Mouse (Mus musculus): ENCODE measurements at regions not wholly inside any gene's neighbourhood (a gene's known extent, or its start where the extent isn't known, plus 50 kb on each side); places are given as distances from the start of the nearest gene placed in this dataset.
"Not testable (repeated sequence)": the region's sequence is repeated elsewhere in the genome, so short reads cannot be mapped to it uniquely, and the experiment has no call there.

DNA sequence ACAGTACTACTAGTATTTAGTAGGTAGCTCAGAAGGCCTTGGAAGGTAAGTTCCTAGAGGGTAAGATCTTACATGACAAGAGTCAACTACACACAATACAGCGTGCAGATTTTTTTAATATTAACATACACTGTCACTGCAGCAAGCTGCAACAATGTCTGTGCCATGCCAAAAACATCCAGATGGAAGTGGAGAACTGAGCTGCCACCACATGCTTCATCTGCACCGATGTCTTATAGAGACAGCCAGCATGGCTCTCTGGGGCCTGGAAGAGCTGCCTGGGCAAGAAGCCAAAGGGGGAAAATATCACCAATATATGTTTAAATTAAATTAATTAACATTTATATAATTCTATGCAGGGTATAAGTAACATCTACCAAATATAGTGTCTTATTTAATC is 795.3 kb downstream of the Cypt12 start:
- no peak for DNase-seq (ENCODE audit: low spot score)

DNA sequence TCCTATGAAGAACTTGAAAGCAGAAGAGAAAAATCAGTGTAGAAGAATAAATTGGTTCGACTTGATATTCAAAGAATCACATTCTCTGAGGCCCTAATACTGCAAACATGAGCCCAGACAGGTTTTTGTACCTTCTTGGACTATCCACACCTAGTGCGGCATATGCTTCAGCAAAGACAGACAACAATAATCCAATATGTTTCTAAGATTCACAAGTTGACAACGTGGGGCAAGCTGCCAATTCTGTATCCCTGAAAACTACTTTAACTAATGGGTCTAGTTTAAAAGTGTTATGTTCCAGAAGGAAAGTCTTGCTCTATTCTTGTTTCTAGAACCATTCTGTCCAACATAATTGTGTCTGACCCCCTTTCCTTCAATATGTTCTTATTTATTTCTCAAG is 796.0 kb downstream of the Cypt12 start:
- no peak for DNase-seq (ENCODE audit: low spot score)

DNA sequence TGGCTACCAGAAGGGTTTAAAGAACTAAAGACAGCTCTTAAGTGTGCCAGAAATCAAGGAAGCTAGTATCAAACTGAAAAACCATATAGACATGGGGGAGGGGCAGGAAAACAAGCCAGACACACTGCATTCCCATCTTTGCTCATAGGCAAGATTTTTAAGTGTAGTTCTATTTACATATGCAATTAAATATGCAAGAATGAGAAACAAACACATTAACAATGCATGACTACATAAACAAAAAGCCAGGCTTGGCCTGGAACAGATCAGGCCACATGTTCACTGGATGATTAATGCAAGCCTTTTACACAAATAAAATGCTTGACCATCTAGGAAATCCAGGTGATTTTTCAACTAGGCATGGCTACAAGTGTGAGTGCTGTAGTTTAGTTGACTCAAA is 798.0 kb downstream of the Cypt12 start:
- no peak for DNase-seq (ENCODE audit: low spot score)

DNA sequence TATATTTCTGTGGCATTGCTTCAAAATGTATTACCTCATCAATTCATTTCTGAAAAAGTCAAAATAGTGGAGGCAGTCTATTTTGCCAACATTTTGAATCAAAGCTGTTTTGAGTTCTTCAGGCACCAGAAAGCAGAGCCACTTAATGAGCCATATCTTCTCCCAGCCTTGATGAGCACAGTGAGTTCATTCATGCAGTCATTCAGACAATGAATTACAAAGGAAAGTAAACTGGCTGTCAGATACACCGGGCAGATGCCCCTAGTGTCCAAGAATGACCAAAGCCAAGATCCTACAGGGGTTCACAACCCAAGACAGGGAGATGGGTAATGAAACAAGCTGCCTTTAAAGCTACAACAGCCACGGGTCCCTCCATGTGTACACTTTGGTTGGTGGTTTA is 798.7 kb downstream of the Cypt12 start:
- DNase-seq (ENCODE audit: low spot score) = no peak

DNA sequence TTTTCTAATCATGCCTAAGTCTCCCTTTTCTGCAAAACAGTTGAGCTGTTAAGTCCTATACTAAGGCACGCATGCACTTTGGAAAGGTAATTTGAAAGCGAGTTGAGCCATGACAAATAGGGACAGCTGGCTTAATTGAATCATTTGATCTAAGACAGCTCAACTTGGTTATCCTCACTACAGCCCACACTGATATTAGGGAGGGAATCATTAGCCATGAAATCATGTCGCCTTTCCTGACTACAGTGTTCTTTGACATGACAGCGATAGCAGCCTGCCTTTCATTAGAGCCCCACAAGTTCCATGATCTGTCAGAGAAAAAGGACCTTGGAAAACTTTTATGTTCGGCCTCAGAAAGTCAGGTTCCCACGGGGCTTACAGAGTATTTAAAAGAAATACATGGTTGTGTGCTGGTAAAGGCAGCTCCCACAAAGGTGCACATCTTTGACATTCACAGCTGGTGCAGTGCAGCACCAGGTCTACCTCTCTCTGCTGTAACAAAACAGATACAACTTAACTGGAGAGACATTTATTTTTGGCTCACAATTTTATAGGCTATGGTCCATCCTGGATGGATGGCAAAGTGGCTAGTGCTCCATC is 803.5 kb downstream of the Cypt12 start:
- DNase-seq (ENCODE audit: low spot score) = no peak

DNA sequence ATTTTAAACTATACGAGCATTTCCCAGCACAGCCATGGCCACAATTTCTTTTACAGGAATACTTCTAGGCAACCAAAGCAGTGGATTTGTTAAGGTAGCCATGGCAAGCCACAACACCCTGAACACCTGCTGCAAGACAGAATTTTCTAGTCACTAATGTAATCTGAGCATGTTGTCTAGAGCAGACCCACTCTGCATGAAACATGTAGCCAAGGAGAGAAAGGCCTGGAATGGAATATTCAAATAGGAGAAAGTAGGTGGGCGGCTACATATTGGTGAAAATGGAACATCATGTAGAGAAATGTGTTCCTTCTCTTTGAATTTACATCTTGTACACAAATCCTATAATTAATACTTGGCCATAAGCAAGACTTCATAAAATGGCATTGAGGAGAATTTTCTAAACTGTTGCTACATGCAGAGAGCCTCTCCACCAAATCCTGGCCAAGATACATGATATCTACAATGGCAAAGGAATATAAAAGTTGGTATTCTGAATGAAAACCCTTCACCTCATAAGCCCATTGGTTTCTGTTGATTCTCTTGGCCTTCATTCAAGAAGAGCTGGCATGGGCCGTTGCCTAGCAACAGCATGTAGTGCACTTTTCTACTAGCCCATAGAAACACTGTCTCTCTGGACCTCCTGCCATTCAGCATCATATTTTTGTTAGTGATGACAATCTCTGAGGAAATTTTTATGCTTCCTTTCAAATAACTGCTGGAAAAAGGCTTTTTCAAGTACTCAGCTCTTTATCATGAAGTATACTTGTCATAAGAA is 816.3 kb downstream of the Cypt12 start:
- no peak for DNase-seq (ENCODE audit: low spot score)

DNA sequence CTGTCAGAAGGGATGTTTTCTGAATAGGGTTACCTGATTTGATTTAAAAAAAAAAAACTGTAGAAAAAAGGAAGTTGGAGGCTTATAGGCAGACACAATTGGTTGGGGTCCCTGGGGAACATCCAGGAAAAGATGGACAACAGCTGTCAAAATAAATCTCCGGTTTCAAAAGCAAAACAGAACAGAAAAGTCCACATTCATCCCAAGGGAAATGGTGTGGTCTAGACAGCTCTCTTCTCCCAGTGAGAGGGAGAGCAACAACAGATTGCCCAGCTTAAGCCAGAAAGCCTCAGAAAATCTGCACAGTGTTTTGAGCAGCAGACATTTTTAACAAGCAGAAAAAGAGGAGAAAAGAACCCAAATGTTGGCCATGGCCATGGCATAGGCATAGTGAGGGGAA is 830.3 kb downstream of the Cypt12 start:
- DNase-seq (ENCODE audit: low spot score) = no peak

DNA sequence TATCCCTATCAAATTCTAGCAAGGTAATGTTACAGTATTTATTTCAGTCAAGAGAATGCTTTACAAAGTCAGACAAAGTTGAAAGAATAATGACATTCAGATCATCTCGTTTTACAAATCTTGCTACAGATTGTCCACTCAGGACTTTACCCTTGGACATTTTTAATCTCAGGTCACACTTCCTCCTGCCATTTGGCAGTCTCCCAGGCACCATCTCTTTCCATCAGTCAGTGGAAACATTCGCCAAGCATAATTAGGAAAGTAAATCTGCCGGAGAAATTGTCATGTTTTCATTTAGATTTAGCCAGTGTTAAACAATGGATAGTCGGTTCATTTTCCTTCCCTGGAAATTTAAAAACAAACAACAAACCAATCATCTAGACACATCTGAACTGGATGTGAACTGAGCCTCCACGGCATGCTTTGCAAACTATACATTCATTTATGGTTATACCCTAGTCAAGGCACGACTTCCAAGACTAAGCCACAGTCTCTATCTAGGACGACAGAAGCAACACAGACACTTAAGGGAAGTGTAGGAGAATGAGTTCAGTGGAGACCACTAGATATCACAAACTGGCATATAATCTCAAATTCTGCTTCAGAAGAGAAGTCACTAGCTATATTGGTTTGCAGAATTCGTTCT is 839.4 kb downstream of the Cypt12 start:
- DNase-seq (ENCODE audit: low spot score) = no peak

DNA sequence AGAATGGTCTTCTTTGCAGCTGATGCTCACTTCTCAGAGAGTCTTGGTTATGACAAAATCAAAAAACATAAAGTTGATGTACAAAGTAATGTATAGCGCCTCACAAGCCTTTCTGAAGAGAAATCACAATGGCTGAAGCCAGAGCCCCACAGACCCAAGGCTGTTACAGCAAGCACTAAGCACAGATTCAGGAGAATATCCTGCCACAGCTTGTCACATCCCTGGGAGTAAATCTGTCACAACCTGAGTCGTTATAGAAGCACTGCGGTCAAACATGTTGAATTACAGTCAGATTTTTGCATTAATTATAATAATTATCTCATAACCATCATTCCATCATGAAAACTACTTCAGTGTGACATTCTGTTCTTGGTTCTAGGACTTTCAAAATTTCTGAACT is 825.7 kb downstream of the 1700064H15Rik start:
- no peak for DNase-seq (ENCODE audit: low spot score)

DNA sequence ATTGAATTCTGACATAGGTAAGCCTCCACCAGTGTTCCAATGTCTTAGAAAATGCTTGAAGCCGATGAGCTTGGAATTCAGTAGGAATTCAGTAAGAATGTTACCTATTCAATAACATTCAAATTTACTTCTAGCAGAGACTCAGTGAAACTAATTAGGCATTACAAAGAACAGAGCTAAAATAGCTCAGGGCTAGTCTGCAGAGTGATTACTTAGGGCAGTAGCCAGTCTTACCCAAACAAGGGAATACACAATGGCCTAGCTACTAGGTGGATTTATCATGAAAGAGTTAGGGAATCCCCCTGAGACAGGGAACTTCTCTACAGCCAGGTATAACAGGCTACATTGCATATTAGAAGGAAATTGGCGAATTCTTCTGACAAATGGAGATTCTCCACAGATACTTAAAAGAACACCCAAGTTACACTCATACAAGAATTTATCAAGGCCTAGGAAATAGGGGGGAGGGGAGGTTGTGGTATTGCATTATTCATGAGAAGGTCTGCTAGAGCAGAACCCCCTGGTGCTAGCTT is 799.6 kb downstream of the 1700064H15Rik start:
- DNase-seq (ENCODE audit: low spot score) = not testable (repeated sequence)

DNA sequence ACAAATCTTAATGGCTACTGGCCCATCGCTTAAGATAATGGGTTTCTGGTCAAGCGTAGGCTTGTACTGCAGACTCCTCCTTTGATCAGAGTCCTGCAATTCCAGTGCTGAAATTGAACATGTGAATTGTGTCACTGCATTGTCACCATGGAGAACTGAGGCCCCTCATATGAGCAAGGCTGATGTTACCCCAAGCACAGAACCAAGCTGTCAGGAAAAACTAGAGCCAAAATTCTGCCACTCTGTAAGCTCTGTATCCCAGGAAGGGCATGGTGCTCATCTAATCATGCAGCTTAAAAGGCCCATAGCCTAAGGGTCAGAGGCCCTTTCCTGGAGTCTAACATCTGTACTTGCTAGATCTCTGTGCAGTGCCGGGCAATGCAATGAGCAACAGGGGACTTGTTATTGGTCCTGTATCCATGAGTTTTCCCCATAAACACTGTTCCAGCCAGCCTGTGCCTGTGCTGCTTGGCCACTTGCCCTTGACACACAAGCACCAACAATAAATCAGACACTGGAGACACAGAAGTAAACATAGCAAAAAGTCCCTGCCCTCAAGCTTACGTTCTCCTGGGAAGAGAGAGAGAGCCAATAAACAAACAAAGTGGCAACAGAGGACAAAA is 760.2 kb downstream of the 1700064H15Rik start:
- no peak for DNase-seq (ENCODE audit: low spot score)

DNA sequence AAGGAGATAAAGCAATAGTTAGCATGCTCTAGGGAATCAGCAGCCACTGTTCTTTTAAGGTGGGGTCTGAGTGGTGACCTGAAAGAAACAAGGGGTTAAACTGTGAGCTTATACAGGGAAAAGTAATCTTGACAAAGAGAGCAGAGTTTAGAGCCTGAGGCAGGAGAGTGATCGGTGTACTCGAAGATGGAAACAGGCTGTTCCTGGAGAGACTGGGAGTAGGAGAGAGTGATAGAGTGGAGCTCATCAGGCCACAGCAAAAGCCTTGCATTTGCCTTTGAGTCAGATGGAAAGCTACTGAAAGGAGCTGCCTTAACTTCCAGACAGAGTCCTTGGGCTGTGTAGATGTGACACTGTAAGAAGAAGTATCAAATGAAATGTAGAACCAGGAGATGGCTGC is 759.7 kb downstream of the 1700064H15Rik start:
- DNase-seq (ENCODE audit: low spot score) = no peak

DNA sequence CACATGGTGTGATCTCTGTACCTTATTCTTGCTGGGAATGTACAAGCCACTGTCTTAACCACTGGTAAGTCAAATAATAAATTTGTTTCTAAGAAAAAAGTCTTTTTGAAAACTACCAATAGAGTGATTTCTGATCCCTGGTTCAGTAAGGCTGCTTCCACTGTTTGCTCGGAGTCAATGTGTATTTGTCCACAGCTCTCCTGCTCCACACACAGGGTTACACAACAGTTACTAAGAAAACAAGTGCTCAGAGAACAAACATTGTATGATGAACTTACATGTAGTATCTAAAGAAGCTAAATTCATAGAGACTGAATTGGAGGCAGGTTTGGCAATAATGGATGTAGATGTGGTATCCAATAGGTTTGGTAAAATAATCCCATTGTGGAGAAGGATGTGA is 751.4 kb downstream of the 1700064H15Rik start:
- DNase-seq (ENCODE audit: low spot score) = no peak

DNA sequence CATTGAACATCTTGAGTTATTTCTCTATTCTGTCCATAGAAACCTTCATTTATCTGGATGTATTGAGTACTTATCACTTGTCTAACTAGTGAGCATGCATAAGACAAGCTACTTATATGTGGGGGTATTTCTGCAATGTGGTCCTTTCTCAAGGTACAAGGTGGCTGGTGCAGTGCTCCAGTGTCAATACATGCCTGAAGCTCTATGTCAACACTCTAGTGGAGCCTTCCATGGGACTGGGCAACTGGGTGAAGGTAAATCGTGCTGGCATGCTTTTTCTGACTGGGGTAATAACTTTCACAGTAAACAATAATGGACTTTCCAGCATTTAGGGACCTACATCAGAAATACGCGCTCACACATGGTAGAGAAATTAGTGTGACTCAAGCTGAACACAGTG is 750.9 kb downstream of the 1700064H15Rik start:
- no peak for DNase-seq (ENCODE audit: low spot score)

DNA sequence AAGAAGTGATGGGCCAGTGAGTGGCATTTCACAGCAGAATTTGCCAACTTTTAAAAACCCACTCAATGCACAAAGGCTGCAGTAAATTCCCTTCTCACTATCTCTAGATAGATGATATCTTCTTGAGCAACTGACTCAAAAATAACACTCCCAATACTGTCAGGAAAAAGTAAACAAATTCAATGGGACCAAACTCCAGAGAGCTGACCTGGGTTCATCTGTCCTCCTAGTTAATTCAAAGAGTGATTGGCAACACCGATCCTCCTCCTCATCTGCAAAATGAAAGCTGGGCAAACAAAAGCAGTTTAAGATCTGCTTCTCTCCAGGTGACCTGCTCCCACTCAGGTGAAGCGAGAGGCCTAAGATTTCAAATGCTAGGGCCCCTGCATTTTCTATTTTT is 747.3 kb downstream of the 1700064H15Rik start:
- no peak for DNase-seq (ENCODE audit: low spot score)

DNA sequence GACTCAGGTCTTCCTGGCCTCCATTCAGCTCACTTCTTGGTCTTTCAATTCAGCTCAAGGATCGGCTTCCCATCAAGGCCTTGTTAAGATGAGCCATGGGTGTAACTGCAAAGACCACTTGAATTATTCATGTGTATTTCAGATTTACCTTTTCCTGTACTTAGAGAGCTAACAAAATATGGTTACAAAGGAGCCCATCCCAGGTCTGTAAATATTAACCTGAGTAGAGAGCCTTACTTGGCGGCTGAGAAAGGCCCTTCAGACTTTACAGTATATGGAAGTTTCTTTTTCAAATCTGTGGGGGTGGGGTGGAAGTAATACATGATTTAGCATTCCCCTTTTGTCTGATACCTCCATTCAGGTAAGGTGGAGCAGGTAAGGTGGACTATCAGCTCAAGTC is 735.7 kb downstream of the 1700064H15Rik start:
- no peak for DNase-seq (ENCODE audit: low spot score)

DNA sequence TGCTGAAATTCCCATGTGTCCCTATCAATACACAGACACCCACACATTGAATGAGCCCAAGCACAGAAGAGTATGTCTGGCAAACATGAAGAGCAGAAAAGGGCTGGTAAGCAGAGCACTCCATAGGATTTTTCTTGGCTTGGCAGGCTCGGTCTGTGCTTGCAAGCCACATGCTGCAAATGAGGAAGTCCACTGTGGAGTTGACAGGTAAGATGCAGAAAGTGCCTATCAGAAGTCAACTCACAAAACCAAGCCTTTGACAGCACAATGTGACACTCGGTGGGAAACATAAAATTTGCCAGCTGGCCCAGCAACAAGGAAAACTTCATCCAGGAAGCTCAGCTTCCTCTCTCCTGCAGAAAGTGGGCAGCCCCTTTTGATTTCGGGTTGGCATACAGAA is 722.7 kb downstream of the 1700064H15Rik start:
- DNase-seq (ENCODE audit: low spot score) = no peak

DNA sequence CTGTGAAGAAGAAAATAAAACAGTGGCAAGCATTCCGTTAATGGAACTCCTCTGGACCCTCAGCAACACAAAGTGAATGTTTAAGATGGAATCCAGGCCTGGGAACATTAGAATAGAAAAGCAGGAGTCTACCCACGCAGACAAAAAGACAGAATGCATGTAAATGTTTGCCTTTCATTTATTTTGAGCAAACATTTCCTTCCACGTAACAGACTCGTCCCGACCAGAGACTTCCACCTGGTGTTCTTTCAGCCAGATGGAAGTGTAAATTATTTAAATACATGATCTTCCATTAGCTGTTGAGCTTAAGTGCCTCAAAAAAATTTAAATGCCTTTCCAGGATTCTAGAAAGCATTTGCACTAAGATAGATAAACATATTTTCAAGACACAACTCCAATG is 722.3 kb downstream of the 1700064H15Rik start:
- DNase-seq (ENCODE audit: low spot score) = no peak

DNA sequence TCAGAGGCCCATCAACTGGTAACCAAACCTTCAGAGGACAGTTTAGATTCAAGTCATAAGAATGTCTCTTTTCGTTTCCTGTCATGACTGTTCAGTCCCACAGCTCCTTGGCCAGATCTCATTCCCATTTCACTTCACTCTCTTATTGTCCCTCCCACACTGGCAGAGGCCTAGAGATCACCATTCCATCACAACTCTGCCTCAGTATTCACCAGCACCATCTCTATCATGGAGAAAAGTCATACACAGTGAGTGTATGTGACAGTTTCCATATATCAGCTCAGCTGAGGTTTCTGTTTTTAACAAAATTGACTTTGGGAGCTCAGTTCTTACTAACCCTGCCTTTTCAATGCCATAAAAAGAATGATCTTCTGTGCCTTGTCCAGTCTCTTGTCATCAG is 719.7 kb downstream of the 1700064H15Rik start:
- DNase-seq (ENCODE audit: low spot score) = no peak

DNA sequence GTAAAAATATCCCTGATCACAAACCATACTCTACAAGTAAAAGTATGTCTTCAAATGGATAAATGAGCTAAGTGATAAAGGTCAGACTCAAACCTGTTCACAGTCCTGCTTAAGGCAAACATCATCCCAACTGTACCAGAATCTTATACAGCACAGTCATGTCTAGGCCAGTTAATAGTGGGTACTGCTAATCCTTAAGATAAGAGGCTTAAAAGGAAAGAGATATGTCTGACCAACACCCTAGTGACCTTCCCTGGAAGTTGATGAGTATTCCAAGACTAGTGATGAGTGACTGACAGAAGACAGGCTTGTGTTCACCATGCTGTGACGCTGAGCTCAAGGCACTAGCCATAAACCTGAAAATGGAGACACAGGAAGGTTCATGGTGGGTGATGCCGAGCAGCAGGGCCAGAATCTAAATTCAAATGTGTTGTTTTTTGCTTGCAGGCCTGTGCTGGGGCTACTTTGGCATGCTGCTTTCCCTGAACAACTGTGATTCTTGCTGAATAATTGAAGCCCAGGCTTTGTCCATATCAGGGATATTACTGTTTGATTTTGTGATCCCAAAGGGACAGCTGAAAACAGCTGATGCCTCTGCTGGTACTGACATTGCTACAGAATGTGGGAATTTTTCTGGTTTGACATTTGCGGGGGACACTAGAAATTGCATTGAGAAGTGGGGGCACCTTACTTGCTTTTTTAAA is 699.9 kb downstream of the 1700064H15Rik start:
- DNase-seq (ENCODE audit: low spot score) = no peak

DNA sequence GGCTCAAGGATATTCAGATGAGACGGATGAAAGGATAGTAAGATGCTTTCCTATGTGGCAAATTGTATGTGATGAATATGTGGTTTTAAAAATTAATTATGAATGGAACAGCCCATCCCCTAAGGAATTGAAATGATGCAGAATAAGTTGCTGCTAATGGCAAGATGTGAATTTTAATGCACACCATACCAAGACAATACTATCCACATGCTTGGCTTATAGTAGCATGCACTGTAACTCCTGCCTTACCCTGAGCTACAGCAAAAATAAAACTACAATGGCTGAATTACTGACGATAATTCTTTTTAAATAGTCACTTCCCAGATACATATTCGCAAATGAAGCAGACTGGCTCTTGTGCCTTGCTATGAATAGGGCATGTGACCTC is 699.4 kb downstream of the 1700064H15Rik start:
- DNase-seq (ENCODE audit: low spot score) = no peak

Measured in T-cell, adult 2 months (primary cell).